Mouse (Mus musculus) small intestine, adult 2 months (tissue): ENCODE data around the gene Abcb11. TPM values are rescaled to one million over a fixed set of nuclear protein-coding genes. Genes with fewer than 3 reads are reported as not detected.
A peak's percentile ranks its signal among the peaks of the same experiment; 100 is the strongest.

ENCODE experiments used
- H3K27ac ChIP-seq: fragments of 200-500 bp; 2 replicates; pipeline ENCODE4 v1.5.1; 2012; ENCODE audit warnings: low read depth, low read length, control low read depth, inconsistent platforms; ENCODE audit not compliant: insufficient read depth
- H3K27me3 ChIP-seq: fragments of 200-500 bp; 2 replicates; pipeline ENCODE4 v1.6.1; 2012; ENCODE audit warnings: mild to moderate bottlenecking, moderate library complexity, low read length, inconsistent platforms; ENCODE audit not compliant: control insufficient read depth, insufficient read depth
- H3K36me3 ChIP-seq: fragments of 200-500 bp; 2 replicates; pipeline ENCODE4 v1.6.1; 2012; ENCODE audit warnings: mild to moderate bottlenecking, low read length, control low read depth, inconsistent platforms; ENCODE audit not compliant: control insufficient read depth, insufficient read depth
- H3K4me1 ChIP-seq: fragments of 200-500 bp; 2 replicates; pipeline ENCODE4 v1.6.1; 2012; ENCODE audit warnings: low read length, inconsistent platforms, mixed read lengths; ENCODE audit not compliant: control insufficient read depth, insufficient read depth, insufficient read length
- H3K4me3 ChIP-seq: fragments of 200-500 bp; 2 replicates; pipeline ENCODE4 v1.5.1; 2012; ENCODE audit warnings: low read depth, mild to moderate bottlenecking, control low read depth, inconsistent platforms, low read length, moderate library complexity
- CTCF ChIP-seq: fragments of 200-500 bp; IDR thresholded peaks from 2 replicates; pipeline ENCODE4 v1.5.1; 2012; ENCODE audit warnings: low read depth, mild to moderate bottlenecking, control low read depth, inconsistent platforms, low read length, moderate library complexity, mixed read lengths; ENCODE audit not compliant: insufficient replicate concordance, insufficient read length; ENCODE audit errors: extremely low read depth
- POLR2A ChIP-seq: fragments of 200-500 bp; IDR thresholded peaks from 2 replicates; pipeline ENCODE4 v1.6.1; 2012; ENCODE audit warnings: low read depth, mild to moderate bottlenecking, control low read depth, inconsistent platforms, low read length, moderate library complexity
- WGBS: fragments of 180-500 bp; shearing (Covaris S2); methylation state at CpG from one replicate; pipeline ENCODE4 v1.1.7; 2018; 5-methylcytosine and 5-hydroxymethylcytosine counted together
- polyA plus RNA-seq: library from polyadenylated mRNA; depleted of rRNA; stranded (reverse); fragments of >200 nt; gene quantifications from 2 replicates; pipeline ENCODE4 v1.2.3, GENCODE M21; 2012; rRNA removed

Abcb11 gene
- not detected in 2 replicates for polyA plus RNA-seq

GRCm38 (mm10) chr2:69342496-69343221 is at the start of gene Abcb11:
Gene Abcb11, minus strand, starts transcription at chr2:69342616.
- TF ChIP-seq CTCF (no peak), POLR2A (no peak)
- H3K4me3 ChIP-seq = no peak within 1 kb of the TSS
- H3K4me1 ChIP-seq = no peaks in the 10 kb centered on the region
- no peaks in the 10 kb centered on the region for H3K36me3 ChIP-seq
- no peaks in the 10 kb centered on the region for H3K27me3 ChIP-seq
- 74% methylated on average over 9 of the region's 9 CpGs for WGBS
- no peak within 1 kb of the TSS for H3K27ac ChIP-seq

- Histone ChIP-seq H3K27ac (peak overlapping the region; percentile 74), H3K27me3 (no peaks in the 10 kb centered on the region), H3K4me3 (no peak overlapping the region), H3K4me1 (peaks cover 17% of the 10 kb centered on the region; the same call in 1 of the 2 replicates), H3K36me3 (no peaks in the 10 kb centered on the region)
- WGBS = 27% methylated on average over 3 of the region's 3 CpGs
- no peak for TF ChIP-seq CTCF
- TF ChIP-seq POLR2A = no peak
Measured at GRCm38 (mm10) chr2:69386118-69386871, 43.9 kb upstream of the Abcb11 start.

GRCm38 (mm10) chr2:69382838-69383237 is 40.4 kb upstream of the Abcb11 start:
- H3K36me3 ChIP-seq = no peaks in the 10 kb centered on the region
- WGBS = 62% methylated on average over 5 of the region's 5 CpGs
- H3K27ac ChIP-seq = peak overlapping the region; percentile 49; the same call in 1 of the 2 replicates
- H3K27me3 ChIP-seq = no peaks in the 10 kb centered on the region
- TF ChIP-seq POLR2A (no peak), CTCF (no peak)
- H3K4me1 ChIP-seq = peaks cover 19% of the 10 kb centered on the region
- no peak overlapping the region for H3K4me3 ChIP-seq

GRCm38 (mm10) chr2:69381740-69382139 is 39.3 kb upstream of the Abcb11 start:
- Histone ChIP-seq H3K36me3 (no peaks in the 10 kb centered on the region), H3K27ac (no peak overlapping the region), H3K4me3 (no peak overlapping the region), H3K4me1 (peaks cover 19% of the 10 kb centered on the region), H3K27me3 (no peaks in the 10 kb centered on the region)
- TF ChIP-seq POLR2A (no peak), CTCF (no peak)
- 53% methylated on average over 8 of the region's 8 CpGs for WGBS

GRCm38 (mm10) chr2:69380281-69380680 is 37.9 kb upstream of the Abcb11 start, which contains the start of gene Dhrs9:
Gene Dhrs9, plus strand, starts transcription at chr2:69380445.
- H3K4me3 ChIP-seq = peak within 1 kb of the TSS; percentile 37
- WGBS = 15% methylated on average over 13 of the region's 13 CpGs
- H3K36me3 ChIP-seq = no peaks in the 10 kb centered on the region
- H3K27ac ChIP-seq = peak within 1 kb of the TSS; percentile 61
- TF ChIP-seq CTCF (no peak), POLR2A (no peak)
- peaks cover 14% of the 10 kb centered on the region for H3K4me1 ChIP-seq
- H3K27me3 ChIP-seq = no peaks in the 10 kb centered on the region

GRCm38 (mm10) chr2:69379801-69380200 is 37.4 kb upstream of the Abcb11 start:
- no peaks in the 10 kb centered on the region for H3K36me3 ChIP-seq
- WGBS = 28% methylated on average over 1 of the region's 1 CpGs
- no peak overlapping the region for H3K27ac ChIP-seq
- H3K4me3 ChIP-seq = no peak overlapping the region
- peaks cover 12% of the 10 kb centered on the region for H3K4me1 ChIP-seq
- TF ChIP-seq POLR2A = no peak
- H3K27me3 ChIP-seq = no peaks in the 10 kb centered on the region

- H3K4me3 ChIP-seq = no peak overlapping the region
- no peak for TF ChIP-seq CTCF
- TF ChIP-seq POLR2A = no peak
- whole genome bisulfite sequencing = 86% methylated on average over 2 of the region's 2 CpGs
- H3K27ac ChIP-seq = no peak overlapping the region
- no peaks in the 10 kb centered on the region for H3K36me3 ChIP-seq
- H3K4me1 ChIP-seq = peaks cover 4% of the 10 kb centered on the region
- H3K27me3 ChIP-seq = no peaks in the 10 kb centered on the region
Measured at GRCm38 (mm10) chr2:69376780-69377179, 34.4 kb upstream of the Abcb11 start.
